In the genomic region with DNA sequence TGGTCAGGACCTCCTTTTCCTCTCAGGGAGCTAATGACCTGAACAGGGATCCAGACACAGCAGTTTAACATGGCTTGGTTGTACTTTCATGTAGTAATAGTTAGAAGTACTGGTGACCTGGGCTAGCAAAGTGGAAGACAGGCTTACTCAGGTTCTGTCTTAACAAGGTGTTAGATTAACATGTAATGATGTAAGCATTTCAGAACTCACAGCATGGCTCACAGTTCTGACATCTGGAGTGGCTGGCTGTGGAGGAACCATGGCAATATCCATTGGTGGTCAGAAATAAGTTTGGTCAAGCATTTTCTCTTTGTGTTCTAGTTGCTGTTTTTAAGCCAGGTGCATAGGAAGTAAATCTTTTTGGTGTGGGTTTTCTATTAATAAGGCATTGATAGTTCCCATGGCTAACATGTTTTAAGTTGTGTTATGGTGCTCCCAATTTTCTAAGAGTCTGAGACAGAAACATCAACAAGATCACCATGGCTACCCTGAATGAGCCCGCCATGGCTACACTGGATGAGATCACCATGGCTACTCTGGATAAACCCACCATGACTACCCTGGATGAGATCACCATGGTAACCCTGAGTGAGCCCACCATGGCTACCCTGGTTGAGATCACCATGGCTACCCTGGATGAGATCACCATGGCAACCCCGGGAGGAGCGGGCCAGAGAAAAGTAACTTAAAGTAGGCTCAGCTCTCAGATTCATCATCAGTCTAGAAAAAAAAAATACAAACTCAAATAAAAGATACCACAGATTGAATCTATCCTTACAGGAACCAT, we compare ENCODE assay signal across 12 mouse cellular contexts. TPM values are rescaled to one million over a fixed set of nuclear protein-coding genes. Genes with fewer than 3 reads are reported as not detected.
DNase-seq lines count a peak whose midpoint lies in the region; ATAC-seq and TF ChIP-seq lines count a peak whose summit lies in the region.
"Had no signal": no experiment of that assay in that cellular context is flagged by ENCODE, and none has a peak within 500 bp of the region (broad histone marks: within the 10 kb centered on the region; RNA-seq: fewer than 3 reads in every experiment).

No protein-coding gene starts in this region.

- no peak for TF ChIP-seq CTCF in brain, embryonic 14.5 days (IDR thresholded peaks at IDR 0.05; ENCODE audit: borderline replicate concordance, extremely low read depth, insufficient read depth, insufficient read length)

- H3K27me3 ChIP-seq in forebrain, embryonic 15.5 days = no peaks in the 10 kb centered on the region
- H3K27me3 ChIP-seq in midbrain, embryonic 12.5 days = no peaks in the 10 kb centered on the region

- peak; percentile 31 to 34 for DNase-seq in cerebellum, postnatal 10 days
- DNase-seq in cerebellum, adult 9-11 months = no peak
- peak; percentile 88 for DNase-seq in brain, embryonic 14.5 days (ENCODE audit: low read depth)
- no peak for DNase-seq in spleen, postnatal 36 days (ENCODE audit: low spot score in 2 of 2)
- DNase-seq in heart, postnatal 4 days = no peak
- no peak for DNase-seq in urinary bladder, postnatal 14 days (ENCODE audit: low spot score)
- DNase-seq: heart, postnatal 36 days; kidney, postnatal 4 days; lung, postnatal 10 days; thymus, adult 2 months had no signal

- 34% methylated on average over 3 of the region's 3 CpGs for WGBS in forebrain, embryonic 15.5 days
- 39% methylated on average over 3 of the region's 3 CpGs for WGBS in midbrain, embryonic 12.5 days

- no peaks in the 10 kb centered on the region for H3K9me3 ChIP-seq in forebrain, embryonic 15.5 days
- no peaks in the 10 kb centered on the region for H3K9me3 ChIP-seq in midbrain, embryonic 12.5 days

- peaks cover 3% of the 10 kb centered on the region for H3K4me1 ChIP-seq in forebrain, embryonic 15.5 days
- peaks cover 9% of the 10 kb centered on the region; the same call in 1 of the 2 replicates for H3K4me1 ChIP-seq in midbrain, embryonic 12.5 days

- peak; percentile 96 for ATAC-seq in forebrain, embryonic 15.5 days (replicated peaks)
- ATAC-seq in midbrain, embryonic 12.5 days (ENCODE audit: low FRiP score, low read depth) = peak; percentile 96

- no peaks in the 10 kb centered on the region for H3K36me3 ChIP-seq in forebrain, embryonic 15.5 days
- no peaks in the 10 kb centered on the region for H3K36me3 ChIP-seq in midbrain, embryonic 12.5 days

- no peak for TF ChIP-seq POLR2A in brain, embryonic 14.5 days (IDR thresholded peaks at IDR 0.05; ENCODE audit: borderline replicate concordance, extremely low read depth, insufficient read depth, insufficient read length, poor library complexity, severe bottlenecking)

- H3K27ac ChIP-seq in forebrain, embryonic 15.5 days (replicated peaks) = no peak overlapping the region
- no peak overlapping the region for H3K27ac ChIP-seq in midbrain, embryonic 12.5 days (replicated peaks)

- no peak overlapping the region for H3K9ac ChIP-seq in forebrain, embryonic 15.5 days (replicated peaks)
- H3K9ac ChIP-seq in midbrain, embryonic 12.5 days (replicated peaks) = no peak overlapping the region

- no peak overlapping the region for H3K4me2 ChIP-seq in forebrain, embryonic 15.5 days (replicated peaks)
- H3K4me2 ChIP-seq in midbrain, embryonic 12.5 days (replicated peaks) = 0 out of 2 replicates have a peak overlapping the region, but pooled peaks have one; percentile 0

- H3K4me3 ChIP-seq in forebrain, embryonic 15.5 days = no peak overlapping the region
- H3K4me3 ChIP-seq in midbrain, embryonic 12.5 days = no peak overlapping the region

RNA-seq across cellular contexts. Expression of a gene that starts 52.6 kb away (rescaled TPM):
- polyA plus RNA-seq in brain, embryonic 14.5 days (2012; rRNA removed) = 26.7 and 27.5 TPM in 2 replicates
- polyA plus RNA-seq in forebrain, embryonic 15.5 days (2015; fragmentation: Nextera tagmentation; extraction: Ambion mirVana) = 39.0 and 40.3 TPM in 2 replicates
- polyA plus RNA-seq in midbrain, embryonic 12.5 days (2016; fragmentation: Nextera tagmentation; extraction: Ambion mirVana) = 46.7 and 53.7 TPM in 2 replicates
- total RNA-seq in heart, postnatal 4 days (2021) = 10 to 100 TPM in 1 of 2 experiments, 1 to 10 TPM in 1; 9.4 to 10.7 TPM

RNA-seq across cellular contexts. Expression of a gene that starts 52.7 kb away (rescaled TPM):
- 8.6 and 10.8 TPM in 2 replicates for polyA plus RNA-seq in brain, embryonic 14.5 days (2012; rRNA removed)
- polyA plus RNA-seq in forebrain, embryonic 15.5 days (2015; fragmentation: Nextera tagmentation; extraction: Ambion mirVana) = 17.7 and 18.1 TPM in 2 replicates
- polyA plus RNA-seq in midbrain, embryonic 12.5 days (2016; fragmentation: Nextera tagmentation; extraction: Ambion mirVana) = 35.5 and 36.2 TPM in 2 replicates
- 10 to 100 TPM; 15.3 to 16.4 TPM for total RNA-seq in heart, postnatal 4 days (2021)

Comparison
In these comparisons a context has a peak if more than half of its experiments do, and no peak if none do; other contexts are left out.
1. DNase-seq: peak in cerebellum, postnatal 10 days (2 of 2) and brain, embryonic 14.5 days (single experiment); none in cerebellum, adult 9-11 months (single experiment), spleen, postnatal 36 days (0 of 2), heart, postnatal 4 days (single experiment) and urinary bladder, postnatal 14 days (single experiment).